Mouse (Mus musculus) liver, embryonic 13.5 days (tissue): ENCODE data around the gene Ccdc158. TPM values are rescaled to one million over a fixed set of nuclear protein-coding genes. Genes with fewer than 3 reads are reported as not detected.

ENCODE experiments used
- ATAC-seq: fragments of 200-750 bp; cut with Nextera tagmentation; 2 replicates; pipeline ENCODE4 v1.8.0; 2017; ENCODE audit warnings: low read depth, mild to moderate bottlenecking, moderate number of reproducible peaks, moderate library complexity
- DNase-seq: peaks from one replicate; pipeline ENCODE4 v3.0.0; 2022
- H3K27ac ChIP-seq: fragments of 300-500 bp; sonication (generic); 2 replicates; pipeline ENCODE4 v1.5.1; 2015; ENCODE audit warnings: moderate library complexity, mild to moderate bottlenecking, inconsistent platforms
- H3K27me3 ChIP-seq: fragments of 300-500 bp; sonication (generic); 2 replicates; pipeline ENCODE4 v1.6.1; 2015; ENCODE audit warnings: mild to moderate bottlenecking, inconsistent platforms
- H3K36me3 ChIP-seq: fragments of 300-500 bp; sonication (generic); 2 replicates; pipeline ENCODE4 v1.6.1; 2015; ENCODE audit warnings: mild to moderate bottlenecking, inconsistent platforms
- H3K4me1 ChIP-seq: fragments of 300-500 bp; sonication (generic); replicated peaks from 2 replicates; pipeline ENCODE4 v1.6.1; 2015; ENCODE audit warnings: inconsistent platforms
- H3K4me2 ChIP-seq: fragments of 300-500 bp; sonication (generic); 2 replicates; pipeline ENCODE4 v1.6.1; 2015; ENCODE audit warnings: inconsistent platforms, mild to moderate bottlenecking, moderate library complexity
- H3K4me3 ChIP-seq: fragments of 300-500 bp; sonication (generic); replicated peaks from 2 replicates; pipeline ENCODE4 v1.5.1; 2015; ENCODE audit warnings: mild to moderate bottlenecking, inconsistent platforms
- H3K9ac ChIP-seq: fragments of 300-500 bp; sonication (generic); 2 replicates; pipeline ENCODE4 v1.6.1; 2015; ENCODE audit warnings: mild to moderate bottlenecking, inconsistent platforms
- H3K9me3 ChIP-seq: fragments of 300-500 bp; sonication (generic); replicated peaks from 2 replicates; pipeline ENCODE4 v1.6.1; 2016; ENCODE audit warnings: inconsistent platforms
- WGBS: fragments of 180-500 bp; shearing (Covaris S2); methylation state at CpG from one replicate; pipeline ENCODE4 v1.1.7; 2015; ENCODE audit not compliant: insufficient replicate concordance; 5-methylcytosine and 5-hydroxymethylcytosine counted together
- polyA plus RNA-seq: library from polyadenylated mRNA; unstranded; fragments of >200 nt; fragmentation: Nextera tagmentation; extraction: Ambion mirVana; gene quantifications from 2 replicates; pipeline ENCODE4 v1.2.1, GENCODE M21; 2015

Gene Ccdc158
- polyA plus RNA-seq, 1 experiment from 2014 or later: 0.06 TPM

GRCm38 (mm10) chr5:92683871-92684475 lies 8.9 kb upstream of the Ccdc158 start:
- WGBS: 25% methylated on average over 9 of the region's 9 CpGs
- peaks cover 37% of the 10 kb centered on the region for H3K27me3 ChIP-seq
- DNase-seq (no peak), ATAC-seq (no peak)
- no peaks in the 10 kb centered on the region; the same call in 1 of the 2 replicates for H3K4me1 ChIP-seq
- H3K36me3 ChIP-seq: no peaks in the 10 kb centered on the region
- H3K4me3 ChIP-seq: peak overlapping the region; percentile 47; the same call in 1 of the 2 replicates
- H3K9ac ChIP-seq: no peak overlapping the region
- H3K27ac ChIP-seq: no peak overlapping the region
- H3K4me2 ChIP-seq: peak overlapping the region; percentile 65; the same call in 1 of the 2 replicates
- H3K9me3 ChIP-seq: no peaks in the 10 kb centered on the region

DNA sequence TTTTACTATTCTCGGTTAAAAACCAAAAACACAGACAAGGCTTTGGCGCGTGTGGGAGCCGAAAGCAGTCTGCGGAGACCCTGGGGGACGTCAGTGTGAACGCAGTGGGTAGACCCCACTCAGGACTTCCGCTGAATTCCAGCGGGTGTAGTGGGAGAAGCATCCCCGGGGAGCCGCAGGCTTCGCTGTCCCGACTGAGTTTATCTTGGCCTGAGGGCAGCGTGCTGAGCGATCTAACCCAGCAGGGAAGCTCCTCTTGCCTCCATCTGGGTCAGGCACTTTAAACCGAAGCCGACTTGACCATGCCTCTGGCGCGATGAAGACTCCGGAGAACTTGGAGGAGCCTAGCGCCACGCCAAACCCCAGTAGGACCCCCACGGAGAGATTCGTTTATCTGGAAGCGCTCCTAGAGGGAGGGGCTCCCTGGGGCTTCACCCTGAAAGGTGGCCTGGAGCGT lies 8.3 kb upstream of the Ccdc158 start, which contains the start of gene Shroom3:
Gene Shroom3 (plus strand): TSS at position 85 of the 457 bp plus-strand sequence.
- no peak within 1 kb of the TSS for H3K27ac ChIP-seq
- H3K36me3 ChIP-seq: no peaks in the 10 kb centered on the region
- no peaks in the 10 kb centered on the region; the same call in 1 of the 2 replicates for H3K4me1 ChIP-seq
- no peaks in the 10 kb centered on the region for H3K9me3 ChIP-seq
- ATAC-seq: no peak
- H3K4me2 ChIP-seq: peak within 1 kb of the TSS; percentile 65
- 2% methylated on average over 26 of the region's 26 CpGs for WGBS
- peaks cover 37% of the 10 kb centered on the region for H3K27me3 ChIP-seq
- H3K4me3 ChIP-seq: peak within 1 kb of the TSS; percentile 47
- no peak for DNase-seq
- no peak within 1 kb of the TSS for H3K9ac ChIP-seq

- H3K27me3 ChIP-seq: peaks cover 37% of the 10 kb centered on the region
- H3K9me3 ChIP-seq: no peaks in the 10 kb centered on the region
- 3% methylated on average over 39 of the region's 39 CpGs for WGBS
- peak overlapping the region; percentile 47 for H3K4me3 ChIP-seq
- no peaks in the 10 kb centered on the region for H3K36me3 ChIP-seq
- ATAC-seq (no peak), DNase-seq (no peak)
- H3K9ac ChIP-seq: no peak overlapping the region
- H3K4me1 ChIP-seq: no peaks in the 10 kb centered on the region; the same call in 1 of the 2 replicates
- no peak overlapping the region for H3K27ac ChIP-seq
- H3K4me2 ChIP-seq: peak overlapping the region; percentile 65
These were observed 7.7 kb upstream of the Ccdc158 start for GRCm38 (mm10) chr5:92682621-92683348.

GRCm38 (mm10) chr5:92681861-92682260 lies 6.8 kb upstream of the Ccdc158 start:
- Histone ChIP-seq H3K4me3 (no peak overlapping the region), H3K36me3 (no peaks in the 10 kb centered on the region), H3K27ac (no peak overlapping the region), H3K9me3 (no peaks in the 10 kb centered on the region), H3K27me3 (peaks cover 38% of the 10 kb centered on the region), H3K9ac (no peak overlapping the region), H3K4me2 (no peak overlapping the region), H3K4me1 (no peaks in the 10 kb centered on the region; the same call in 1 of the 2 replicates)
- ATAC-seq: no peak
- DNase-seq: no peak
- WGBS: 73% methylated on average over 10 of the region's 10 CpGs

DNA sequence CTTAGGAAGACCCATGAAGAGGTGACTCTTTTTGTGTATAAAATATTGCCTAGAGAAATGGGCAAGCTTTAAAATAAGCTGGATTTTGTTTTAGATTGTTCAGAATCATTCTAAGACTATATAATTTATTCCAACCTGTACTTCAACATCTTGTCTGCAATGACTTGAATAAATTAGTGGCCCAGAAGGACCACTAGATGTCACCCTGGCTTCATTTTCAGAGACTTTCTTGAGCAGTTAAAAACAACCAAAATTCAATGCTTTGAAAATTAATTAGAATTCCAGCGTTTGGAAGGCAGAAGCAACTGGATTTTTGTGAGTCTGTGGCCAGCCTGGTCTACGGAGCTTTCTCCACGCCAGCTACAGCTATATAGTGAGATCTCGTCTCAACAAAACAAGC lies 4.4 kb upstream of the Ccdc158 start:
- H3K9me3 ChIP-seq: no peaks in the 10 kb centered on the region
- H3K36me3 ChIP-seq: no peaks in the 10 kb centered on the region
- H3K9ac ChIP-seq: no peak overlapping the region
- 25% methylated on average over 4 of the region's 4 CpGs for WGBS
- DNase-seq (no peak), ATAC-seq (no peak)
- no peak overlapping the region for H3K4me2 ChIP-seq
- H3K4me1 ChIP-seq: peaks cover 13% of the 10 kb centered on the region
- H3K27ac ChIP-seq: no peak overlapping the region
- H3K4me3 ChIP-seq: no peak overlapping the region
- peaks cover 45% of the 10 kb centered on the region for H3K27me3 ChIP-seq

GRCm38 (mm10) chr5:92675574-92675920 lies 476 bp upstream of the Ccdc158 start:
- Histone ChIP-seq H3K27ac (no peak overlapping the region), H3K4me2 (peak overlapping the region; percentile 64), H3K9ac (no peak overlapping the region), H3K4me1 (peaks cover 13% of the 10 kb centered on the region), H3K27me3 (peaks cover 10% of the 10 kb centered on the region; the same call in 1 of the 2 replicates), H3K36me3 (no peaks in the 10 kb centered on the region), H3K4me3 (peak overlapping the region; percentile 46), H3K9me3 (no peaks in the 10 kb centered on the region)
- WGBS: 4% methylated on average over 9 of the region's 9 CpGs
- no peak for ATAC-seq
- no peak for DNase-seq

DNA sequence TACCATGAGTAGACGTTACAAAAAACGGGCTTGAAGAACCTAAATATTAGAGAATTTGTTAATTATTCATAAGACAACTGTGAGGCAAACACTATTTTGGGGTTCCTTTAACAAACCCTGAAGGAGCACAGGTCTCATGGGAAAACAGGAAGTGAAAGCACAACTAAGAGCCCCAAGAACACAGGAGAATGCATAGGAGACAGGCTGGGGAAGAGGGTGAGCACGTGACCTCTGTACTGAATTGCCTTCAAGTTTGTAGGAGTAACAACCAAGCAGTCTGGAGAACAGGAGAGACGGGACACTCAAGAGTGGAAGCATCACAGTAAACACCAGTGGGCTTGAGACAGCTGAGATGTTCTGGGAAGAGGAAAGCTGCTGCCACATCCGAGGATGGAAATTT lies 8.2 kb downstream of the Ccdc158 start:
- Histone ChIP-seq H3K27ac (no peak overlapping the region), H3K4me1 (no peaks in the 10 kb centered on the region), H3K36me3 (no peaks in the 10 kb centered on the region), H3K4me2 (no peak overlapping the region), H3K4me3 (no peak overlapping the region), H3K27me3 (no peaks in the 10 kb centered on the region), H3K9me3 (no peaks in the 10 kb centered on the region), H3K9ac (no peak overlapping the region)
- WGBS: 50% methylated on average over 5 of the region's 5 CpGs
- ATAC-seq (no peak), DNase-seq (no peak)

DNA sequence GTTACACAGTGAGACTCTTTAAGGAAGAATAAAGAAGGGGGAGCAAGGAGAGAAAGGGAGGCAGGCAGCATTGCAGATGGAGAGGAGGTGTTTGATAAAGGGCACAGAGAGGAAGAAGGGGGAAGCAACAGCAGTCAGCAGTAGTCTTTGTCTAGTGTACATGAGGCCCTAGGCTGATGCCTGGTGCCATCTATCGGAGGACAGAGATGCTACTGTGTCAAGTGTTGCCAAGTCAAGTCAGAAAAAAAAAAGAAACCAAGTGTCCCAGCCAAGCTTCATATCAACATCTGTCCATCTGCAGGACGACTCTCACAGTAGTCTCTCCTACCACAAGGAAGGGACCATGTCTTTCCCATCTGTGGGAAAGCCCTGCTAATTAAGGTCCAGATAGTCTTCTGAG lies 10.8 kb downstream of the Ccdc158 start:
- ATAC-seq (no peak), DNase-seq (no peak)
- Histone ChIP-seq H3K9me3 (no peaks in the 10 kb centered on the region), H3K4me2 (no peak overlapping the region), H3K9ac (no peak overlapping the region), H3K27me3 (no peaks in the 10 kb centered on the region), H3K4me3 (no peak overlapping the region), H3K27ac (no peak overlapping the region), H3K4me1 (no peaks in the 10 kb centered on the region), H3K36me3 (no peaks in the 10 kb centered on the region)
- WGBS: 55% methylated on average over 2 of the region's 2 CpGs

DNA sequence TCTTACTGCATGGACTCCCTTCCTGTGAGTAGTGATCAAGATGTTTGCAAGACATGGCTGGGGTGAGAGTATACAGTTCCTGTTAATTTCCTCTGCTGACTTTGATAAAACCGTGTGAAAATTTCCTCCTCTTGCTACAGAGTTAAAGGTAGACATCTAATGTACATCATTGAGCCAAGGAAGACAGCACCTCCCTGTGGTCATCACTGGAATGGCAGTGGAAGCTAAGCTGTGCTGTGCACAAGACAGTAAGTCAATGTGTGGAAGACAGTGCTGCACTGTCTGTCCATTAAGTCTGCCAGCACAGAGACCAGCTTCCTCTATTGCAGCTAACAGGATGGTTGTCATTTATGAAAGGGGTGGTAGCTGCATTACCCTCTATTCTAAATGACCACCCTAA lies 18.8 kb downstream of the Ccdc158 start:
- no peaks in the 10 kb centered on the region for H3K27me3 ChIP-seq
- DNase-seq (no peak), ATAC-seq (no peak)
- no peaks in the 10 kb centered on the region for H3K4me1 ChIP-seq
- WGBS: 6% methylated on average over 1 of the region's 1 CpGs
- H3K9ac ChIP-seq: no peak overlapping the region
- H3K27ac ChIP-seq: no peak overlapping the region
- no peaks in the 10 kb centered on the region for H3K36me3 ChIP-seq
- H3K9me3 ChIP-seq: no peaks in the 10 kb centered on the region
- H3K4me3 ChIP-seq: no peak overlapping the region
- no peak overlapping the region for H3K4me2 ChIP-seq

DNA sequence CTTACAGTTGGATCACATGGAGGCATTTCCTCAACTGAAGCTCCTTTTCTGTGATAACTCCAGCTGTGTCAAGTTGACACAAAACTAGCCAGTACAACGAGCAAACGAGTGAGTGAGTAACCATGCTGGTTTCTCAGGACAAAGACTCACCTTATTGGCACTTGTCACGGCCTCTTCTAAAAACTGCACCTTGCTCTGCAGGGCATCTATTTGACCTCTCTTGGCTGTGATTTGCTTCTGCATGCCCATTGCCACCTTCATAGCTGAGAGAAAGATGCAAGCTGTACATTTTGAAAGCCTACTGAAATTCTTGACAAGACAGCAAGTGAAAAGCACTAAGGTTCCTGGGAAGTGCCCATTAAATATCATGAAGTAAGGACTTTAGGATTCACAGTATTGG lies 34.2 kb downstream of the Ccdc158 start:
- no peaks in the 10 kb centered on the region for H3K27me3 ChIP-seq
- no peak overlapping the region for H3K9ac ChIP-seq
- no peaks in the 10 kb centered on the region for H3K9me3 ChIP-seq
- H3K4me1 ChIP-seq: no peaks in the 10 kb centered on the region
- no peak for DNase-seq
- no peak overlapping the region for H3K27ac ChIP-seq
- no peak overlapping the region for H3K4me3 ChIP-seq
- WGBS: 69% methylated on average over 3 of the region's 3 CpGs
- H3K4me2 ChIP-seq: no peak overlapping the region
- no peak for ATAC-seq
- no peaks in the 10 kb centered on the region for H3K36me3 ChIP-seq

DNA sequence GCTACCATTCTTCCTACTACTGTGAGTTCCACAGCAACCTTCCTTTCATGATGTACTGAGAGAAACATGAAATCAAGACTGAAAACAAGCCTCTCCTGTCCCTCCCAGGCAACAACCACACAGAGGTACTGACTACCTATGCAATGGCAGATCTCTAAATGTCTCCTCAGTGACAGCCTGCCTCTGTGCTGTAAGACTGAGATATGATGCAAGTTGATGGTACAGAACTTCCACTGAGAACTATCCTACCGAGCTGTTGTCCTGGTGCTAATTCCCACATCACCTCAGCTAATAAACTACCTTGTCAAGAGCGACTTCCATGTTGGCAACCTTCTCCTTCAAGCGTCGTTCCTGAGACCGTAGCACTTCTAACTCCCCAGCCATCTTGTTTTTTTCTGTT lies 39.2 kb downstream of the Ccdc158 start:
- Histone ChIP-seq H3K36me3 (no peaks in the 10 kb centered on the region), H3K4me1 (no peaks in the 10 kb centered on the region), H3K9ac (no peak overlapping the region), H3K4me2 (no peak overlapping the region), H3K4me3 (no peak overlapping the region), H3K27me3 (no peaks in the 10 kb centered on the region), H3K9me3 (no peaks in the 10 kb centered on the region), H3K27ac (no peak overlapping the region)
- WGBS: 75% methylated on average over 5 of the region's 5 CpGs
- no peak for ATAC-seq
- DNase-seq: no peak

DNA sequence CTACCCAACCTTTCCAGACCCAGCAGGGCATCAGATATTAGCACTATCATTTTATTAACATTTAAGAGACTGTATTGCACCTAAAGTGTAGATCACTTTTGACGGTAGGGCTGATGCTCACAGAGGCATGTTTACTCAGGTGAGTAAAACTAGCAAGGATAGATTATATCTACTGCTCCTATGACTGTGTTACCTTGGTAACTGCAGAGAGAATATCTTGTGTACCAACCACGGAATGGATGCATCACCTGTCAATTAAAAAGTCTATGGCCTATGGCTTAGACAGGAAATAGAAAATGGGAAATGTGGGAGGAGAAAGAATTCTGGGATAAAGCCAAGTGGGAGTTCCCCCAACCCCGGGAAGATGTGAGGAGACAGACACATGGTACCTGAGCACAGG lies 40.2 kb downstream of the Ccdc158 start:
- Histone ChIP-seq H3K4me2 (no peak overlapping the region), H3K36me3 (no peaks in the 10 kb centered on the region), H3K4me1 (no peaks in the 10 kb centered on the region), H3K9me3 (no peaks in the 10 kb centered on the region), H3K27ac (no peak overlapping the region), H3K4me3 (no peak overlapping the region), H3K27me3 (no peaks in the 10 kb centered on the region), H3K9ac (no peak overlapping the region)
- WGBS: 55% methylated on average over 3 of the region's 3 CpGs
- no peak for DNase-seq
- ATAC-seq: no peak
